Mouse (Mus musculus) kidney, embryonic 14.5 days (tissue): Measurements from ENCODE around the gene Wrb. TPM values are rescaled to one million over a fixed set of nuclear protein-coding genes. Genes with fewer than 3 reads are reported as not detected.
A peak's percentile ranks its signal among the peaks of the same experiment; 100 is the strongest.
"Not testable (repeated sequence)": the region's sequence is repeated elsewhere in the genome, so short reads cannot be mapped to it uniquely, and the experiment has no call there.

Experiments
- ATAC-seq: fragments of 200-750 bp; cut with Nextera tagmentation; 2 replicates; pipeline ENCODE4 v1.8.0; 2017; ENCODE audit warnings: moderate number of reproducible peaks, mild to moderate bottlenecking, moderate TSS enrichment, moderate library complexity; ENCODE audit not compliant: low FRiP score, low TSS enrichment
- H3K27ac ChIP-seq: fragments of 300-500 bp; sonication (generic); 2 replicates; pipeline ENCODE4 v1.5.1; 2014; ENCODE audit warnings: low read depth, mild to moderate bottlenecking, low read length, moderate library complexity, mixed read lengths
- H3K27me3 ChIP-seq: fragments of 300-500 bp; sonication (generic); 2 replicates; pipeline ENCODE4 v1.6.1; 2014; ENCODE audit warnings: mild to moderate bottlenecking, low read length; ENCODE audit not compliant: control insufficient read depth, insufficient read depth
- H3K36me3 ChIP-seq: fragments of 300-500 bp; sonication (generic); 2 replicates; pipeline ENCODE4 v1.6.1; 2014; ENCODE audit warnings: low read length, mixed read lengths; ENCODE audit not compliant: control insufficient read depth, insufficient read depth
- H3K4me1 ChIP-seq: fragments of 300-500 bp; sonication (generic); 2 replicates; pipeline ENCODE4 v1.6.1; 2014; ENCODE audit warnings: low read length, mixed read lengths; ENCODE audit not compliant: control insufficient read depth, insufficient read depth
- H3K4me2 ChIP-seq: fragments of 300-500 bp; sonication (generic); replicated peaks from 2 replicates; pipeline ENCODE4 v1.6.1; 2014; ENCODE audit warnings: low read depth, mild to moderate bottlenecking, low read length
- H3K4me3 ChIP-seq: fragments of 300-500 bp; sonication (generic); 2 replicates; pipeline ENCODE4 v1.5.1; 2014; ENCODE audit warnings: mild to moderate bottlenecking, low read length
- H3K9ac ChIP-seq: fragments of 300-500 bp; sonication (generic); 2 replicates; pipeline ENCODE4 v1.6.1; 2014; ENCODE audit warnings: low read depth, mild to moderate bottlenecking, low read length, moderate library complexity
- H3K9me3 ChIP-seq: fragments of 300-500 bp; sonication (generic); 2 replicates; pipeline ENCODE4 v1.6.1; 2016; ENCODE audit warnings: low read length; ENCODE audit not compliant: control insufficient read depth
- WGBS: fragments of 180-500 bp; shearing (Covaris S2); extraction: QIAGEN DNeasy Blood & Tissue Kit; methylation state at CpG from one replicate; pipeline ENCODE4 v1.1.7; 2014; 5-methylcytosine and 5-hydroxymethylcytosine counted together
- polyA plus RNA-seq: library from polyadenylated mRNA; unstranded; fragments of >200 nt; fragmentation: Nextera tagmentation; extraction: Ambion mirVana; gene quantifications from 2 replicates; pipeline ENCODE4 v1.2.1, GENCODE M21; 2014

Gene Wrb
- polyA plus RNA-seq, 1 experiment from 2014 or later = 75.6 TPM

- Histone ChIP-seq H3K4me2 (peak overlapping the region; percentile 80), H3K27ac (peak overlapping the region; percentile 92), H3K27me3 (no peaks in the 10 kb centered on the region), H3K36me3 (peaks cover 45% of the 10 kb centered on the region), H3K9ac (peak overlapping the region; percentile 97), H3K4me3 (peak overlapping the region; percentile 98), H3K9me3 (no peaks in the 10 kb centered on the region), H3K4me1 (peaks cover 16% of the 10 kb centered on the region)
- WGBS = 4% methylated on average over 19 of the region's 19 CpGs
- ATAC-seq = no peak
Observed at GRCm38 (mm10) chr16:96126684-96127171, 18.5 kb upstream of the Wrb start.

- H3K36me3 ChIP-seq = peaks cover 44% of the 10 kb centered on the region
- peak overlapping the region; percentile 97 for H3K9ac ChIP-seq
- peak; percentile 75; the same call in 1 of the 2 replicates for ATAC-seq
- 0% methylated on average over 43 of the region's 52 CpGs for WGBS
- peak overlapping the region; percentile 80 for H3K4me2 ChIP-seq
- no peaks in the 10 kb centered on the region for H3K9me3 ChIP-seq
- H3K4me1 ChIP-seq = peaks cover 16% of the 10 kb centered on the region
- peak overlapping the region; percentile 98 for H3K4me3 ChIP-seq
- peak overlapping the region; percentile 92 for H3K27ac ChIP-seq
- no peaks in the 10 kb centered on the region for H3K27me3 ChIP-seq
Observed at GRCm38 (mm10) chr16:96127288-96127656, 17.9 kb upstream of the Wrb start.

- Histone ChIP-seq H3K4me3 (peak within 1 kb of the TSS; percentile 98), H3K9me3 (no peaks in the 10 kb centered on the region), H3K4me1 (peaks cover 16% of the 10 kb centered on the region), H3K36me3 (peaks cover 39% of the 10 kb centered on the region), H3K27ac (peak within 1 kb of the TSS; percentile 92), H3K9ac (peak within 1 kb of the TSS; percentile 97), H3K27me3 (no peaks in the 10 kb centered on the region), H3K4me2 (peak within 1 kb of the TSS; percentile 80)
- peak; percentile 98 for ATAC-seq
- WGBS = 0% methylated on average over 45 of the region's 72 CpGs
Observed at GRCm38 (mm10) chr16:96127657-96128344, 17.4 kb upstream of the Wrb start, which contains the start of gene Hmgn1. Hmgn1 (minus strand) TSS chr16:96127729.

GRCm38 (mm10) chr16:96128466-96128865 lies 16.7 kb upstream of the Wrb start:
- Histone ChIP-seq H3K27me3 (no peaks in the 10 kb centered on the region), H3K4me1 (peaks cover 16% of the 10 kb centered on the region), H3K4me2 (peak overlapping the region; percentile 77), H3K36me3 (peaks cover 32% of the 10 kb centered on the region), H3K9me3 (no peaks in the 10 kb centered on the region), H3K9ac (peak overlapping the region; percentile 78), H3K4me3 (peak overlapping the region; percentile 98), H3K27ac (peak overlapping the region; percentile 91)
- WGBS = 6% methylated on average over 9 of the region's 9 CpGs
- ATAC-seq = no peak

- H3K36me3 ChIP-seq, H3K27me3 ChIP-seq, H3K4me2 ChIP-seq, H3K9ac ChIP-seq, H3K27ac ChIP-seq, H3K9me3 ChIP-seq: not testable (repeated sequence)
- H3K4me3 ChIP-seq = peak overlapping the region; percentile 85; the same call in 1 of the 2 replicates
- H3K4me1 ChIP-seq = peaks cover 11% of the 10 kb centered on the region; the same call in 1 of the 2 replicates
- peak; percentile 5; the same call in 1 of the 2 replicates for ATAC-seq
- WGBS = 26% methylated on average over 6 of the region's 6 CpGs
Observed at GRCm38 (mm10) chr16:96144748-96145109, 478 bp upstream of the Wrb start.

- Histone ChIP-seq H3K9ac (peak overlapping the region; percentile 73), H3K27me3 (no peaks in the 10 kb centered on the region), H3K4me1 (peaks cover 11% of the 10 kb centered on the region; the same call in 1 of the 2 replicates), H3K9me3 (peaks cover 4% of the 10 kb centered on the region; the same call in 1 of the 2 replicates), H3K4me3 (peak overlapping the region; percentile 85), H3K27ac (no peak overlapping the region), H3K4me2 (peak overlapping the region; percentile 58), H3K36me3 (no peaks in the 10 kb centered on the region)
- ATAC-seq = peak; percentile 4; the same call in 1 of the 2 replicates
- WGBS = under 1% methylated on average over 5 of the region's 5 CpGs
Observed at GRCm38 (mm10) chr16:96145814-96146213, 607 bp downstream of the Wrb start.

- Histone ChIP-seq H3K27me3 (no peaks in the 10 kb centered on the region), H3K4me3 (no peak overlapping the region), H3K4me2 (no peak overlapping the region), H3K27ac (no peak overlapping the region), H3K9me3 (no peaks in the 10 kb centered on the region), H3K36me3 (peaks cover 12% of the 10 kb centered on the region; the same call in 1 of the 2 replicates), H3K4me1 (peaks cover 11% of the 10 kb centered on the region; the same call in 1 of the 2 replicates), H3K9ac (0 out of 2 replicates have a peak overlapping the region, but pooled peaks have one; percentile 12)
- WGBS = 80% methylated on average over 6 of the region's 6 CpGs
- no peak for ATAC-seq
Observed at GRCm38 (mm10) chr16:96148834-96149233, 3.6 kb downstream of the Wrb start.

GRCm38 (mm10) chr16:96149311-96149710 lies 4.1 kb downstream of the Wrb start:
- no peaks in the 10 kb centered on the region for H3K9me3 ChIP-seq
- no peak overlapping the region for H3K4me2 ChIP-seq
- H3K4me1 ChIP-seq = peaks cover 11% of the 10 kb centered on the region; the same call in 1 of the 2 replicates
- no peaks in the 10 kb centered on the region for H3K27me3 ChIP-seq
- H3K27ac ChIP-seq = no peak overlapping the region
- H3K9ac ChIP-seq = no peak overlapping the region
- ATAC-seq = no peak
- H3K36me3 ChIP-seq = peaks cover 16% of the 10 kb centered on the region; the same call in 1 of the 2 replicates
- H3K4me3 ChIP-seq = no peak overlapping the region
- 65% methylated on average over 9 of the region's 9 CpGs for WGBS

GRCm38 (mm10) chr16:96150995-96151394 lies 5.8 kb downstream of the Wrb start:
- 67% methylated on average over 4 of the region's 4 CpGs for WGBS
- Histone ChIP-seq H3K27ac (no peak overlapping the region), H3K36me3 (peaks cover 27% of the 10 kb centered on the region; the same call in 1 of the 2 replicates), H3K4me2 (no peak overlapping the region), H3K4me1 (peaks cover 9% of the 10 kb centered on the region; the same call in 1 of the 2 replicates), H3K9me3 (no peaks in the 10 kb centered on the region), H3K9ac (no peak overlapping the region), H3K4me3 (no peak overlapping the region), H3K27me3 (no peaks in the 10 kb centered on the region)
- ATAC-seq = no peak
